13 mouse cellular contexts compared by ENCODE assay signal in the genomic region with DNA sequence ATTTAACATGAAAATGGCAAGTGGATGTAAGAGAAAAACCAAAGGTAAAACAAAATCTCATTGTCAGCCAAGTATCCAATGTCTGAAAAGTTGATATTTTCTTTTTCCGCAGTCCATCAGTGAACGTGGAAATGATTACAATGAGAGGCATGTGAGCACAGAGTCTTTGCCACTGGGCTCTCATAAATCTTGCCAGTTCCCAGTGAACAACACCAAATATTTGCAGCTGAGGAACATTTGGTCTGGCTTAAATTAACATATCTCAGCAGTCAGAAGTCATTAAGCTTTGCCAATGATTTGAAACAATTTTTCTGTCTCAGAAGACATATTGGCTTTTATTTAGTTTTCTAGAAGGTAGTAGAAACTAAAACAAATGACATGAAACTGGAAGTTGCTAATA.
"Had no signal": no experiment of that assay in that cellular context is flagged by ENCODE, and none has a peak within 500 bp of the region (broad histone marks: within the 10 kb centered on the region; RNA-seq: fewer than 3 reads in every experiment).

No protein-coding gene starts in this region.

- DNase-seq: liver, postnatal 0 days; lung, adult 2 months; lung, postnatal 14 days; lung, postnatal 36 days; midbrain, embryonic 14.5 days; retina, postnatal 1 day; right cerebral cortex, adult 18-20 months; right cerebral cortex, postnatal 25 days; right cerebral cortex, postnatal 4 days; spleen, adult 18-20 months; thymus, adult 18-20 months; thymus, postnatal 14 days; thymus, postnatal 4 days had no signal
